Comparison of ENCODE assay signal across 10 mouse cellular contexts in genomic region chr14:25534396-25534769, GRCm38 (mm10).
DNase-seq lines count a peak whose midpoint lies in the region; ATAC-seq lines count a peak whose summit lies in the region.
"Had no signal": no experiment of that assay in that cellular context is flagged by ENCODE, and none has a peak within 500 bp of the region (broad histone marks: within the 10 kb centered on the region; RNA-seq: fewer than 3 reads in every experiment).

No protein-coding gene starts in this region.

- no peak overlapping the region for H3K9ac ChIP-seq in forebrain, embryonic 16.5 days (replicated peaks; ENCODE audit: low read depth, low read length)
- H3K9ac ChIP-seq in kidney, embryonic 16.5 days (replicated peaks; ENCODE audit: low read length): no peak overlapping the region
- no peak overlapping the region for H3K9ac ChIP-seq in limb, embryonic 12.5 days (replicated peaks)
- H3K9ac ChIP-seq in midbrain, embryonic 15.5 days: no peak overlapping the region
- H3K9ac ChIP-seq: forebrain, embryonic 13.5 days had no signal

- no peak overlapping the region for H3K4me3 ChIP-seq in forebrain, embryonic 10.5 days
- no peak overlapping the region for H3K4me3 ChIP-seq in forebrain, embryonic 16.5 days (replicated peaks; ENCODE audit: low read length)
- H3K4me3 ChIP-seq in kidney, embryonic 16.5 days (ENCODE audit: low read length): no peak overlapping the region
- H3K4me3 ChIP-seq in limb, embryonic 12.5 days (replicated peaks): no peak overlapping the region
- no peak overlapping the region for H3K4me3 ChIP-seq in midbrain, embryonic 15.5 days
- H3K4me3 ChIP-seq: forebrain, embryonic 13.5 days had no signal

- DNase-seq in forebrain, embryonic 10.5 days (ENCODE audit: extremely low spot score, low spot score): no peak
- DNase-seq in kidney, adult 9 months: no peak
- no peak for DNase-seq in urinary bladder, adult 2 months (ENCODE audit: low spot score)
- DNase-seq in adrenal gland, adult 2 months: no peak
- DNase-seq: spleen, adult 18-20 months had no signal

- peaks cover 80% of the 10 kb centered on the region for H3K36me3 ChIP-seq in forebrain, embryonic 10.5 days (replicated peaks)
- H3K36me3 ChIP-seq in forebrain, embryonic 16.5 days (ENCODE audit: control insufficient read depth, insufficient read depth): 0 out of 2 replicates have a peak, but pooled peaks cover 3% of the 10 kb centered on the region
- peaks cover 18% of the 10 kb centered on the region for H3K36me3 ChIP-seq in kidney, embryonic 16.5 days (ENCODE audit: insufficient read depth, low read length)
- H3K36me3 ChIP-seq in limb, embryonic 12.5 days: peaks cover 81% of the 10 kb centered on the region
- H3K36me3 ChIP-seq in midbrain, embryonic 15.5 days (replicated peaks): no peaks in the 10 kb centered on the region

- H3K27ac ChIP-seq in forebrain, embryonic 10.5 days: peak overlapping the region; percentile 58; the same call in 1 of the 2 replicates
- H3K27ac ChIP-seq in forebrain, embryonic 16.5 days (ENCODE audit: low read length): no peak overlapping the region
- peak overlapping the region; percentile 51; the same call in 1 of the 2 replicates for H3K27ac ChIP-seq in kidney, embryonic 16.5 days (ENCODE audit: low read length)
- H3K27ac ChIP-seq in limb, embryonic 12.5 days: peak overlapping the region; percentile 23; the same call in 1 of the 2 replicates
- 0 out of 2 replicates have a peak overlapping the region, but pooled peaks have one; percentile 13 for H3K27ac ChIP-seq in midbrain, embryonic 15.5 days
- H3K27ac ChIP-seq: forebrain, embryonic 13.5 days had no signal

- no peak for ATAC-seq in forebrain, embryonic 16.5 days
- no peak for ATAC-seq in kidney, embryonic 16.5 days (ENCODE audit: low FRiP score, low TSS enrichment)
- ATAC-seq in limb, embryonic 12.5 days (ENCODE audit: insufficient number of reproducible peaks, insufficient read depth, low FRiP score, low TSS enrichment, low read depth): no peak
- ATAC-seq in midbrain, embryonic 15.5 days (replicated peaks): no peak
- ATAC-seq: forebrain, embryonic 13.5 days had no signal

- H3K4me1 ChIP-seq in forebrain, embryonic 10.5 days: peaks cover 40% of the 10 kb centered on the region
- H3K4me1 ChIP-seq in forebrain, embryonic 16.5 days (replicated peaks; ENCODE audit: control insufficient read depth, insufficient read depth, low read length): no peaks in the 10 kb centered on the region
- H3K4me1 ChIP-seq in kidney, embryonic 16.5 days (ENCODE audit: insufficient read depth, low read length): peaks cover 38% of the 10 kb centered on the region
- peaks cover 16% of the 10 kb centered on the region for H3K4me1 ChIP-seq in limb, embryonic 12.5 days (replicated peaks)
- peaks cover 17% of the 10 kb centered on the region; the same call in 1 of the 2 replicates for H3K4me1 ChIP-seq in midbrain, embryonic 15.5 days

- no peaks in the 10 kb centered on the region for H3K27me3 ChIP-seq in forebrain, embryonic 10.5 days (ENCODE audit: poor library complexity, severe bottlenecking)
- H3K27me3 ChIP-seq in forebrain, embryonic 16.5 days (replicated peaks; ENCODE audit: control insufficient read depth, insufficient read depth, low read length): no peaks in the 10 kb centered on the region
- no peaks in the 10 kb centered on the region for H3K27me3 ChIP-seq in kidney, embryonic 16.5 days (ENCODE audit: insufficient read depth, low read length)
- no peaks in the 10 kb centered on the region for H3K27me3 ChIP-seq in limb, embryonic 12.5 days
- H3K27me3 ChIP-seq in midbrain, embryonic 15.5 days (replicated peaks): no peaks in the 10 kb centered on the region
- H3K27me3 ChIP-seq: forebrain, embryonic 13.5 days had no signal

- no peak overlapping the region for H3K4me2 ChIP-seq in forebrain, embryonic 16.5 days (ENCODE audit: low read length)
- no peak overlapping the region for H3K4me2 ChIP-seq in kidney, embryonic 16.5 days (replicated peaks; ENCODE audit: low read depth, low read length)
- H3K4me2 ChIP-seq in limb, embryonic 12.5 days: no peak overlapping the region
- no peak overlapping the region for H3K4me2 ChIP-seq in midbrain, embryonic 15.5 days
- H3K4me2 ChIP-seq: forebrain, embryonic 13.5 days had no signal

- no peaks in the 10 kb centered on the region for H3K9me3 ChIP-seq in forebrain, embryonic 10.5 days
- H3K9me3 ChIP-seq in forebrain, embryonic 16.5 days (ENCODE audit: control insufficient read depth, low read length): no peaks in the 10 kb centered on the region
- no peaks in the 10 kb centered on the region for H3K9me3 ChIP-seq in kidney, embryonic 16.5 days (ENCODE audit: low read length)
- no peaks in the 10 kb centered on the region for H3K9me3 ChIP-seq in limb, embryonic 12.5 days
- no peaks in the 10 kb centered on the region for H3K9me3 ChIP-seq in midbrain, embryonic 15.5 days
- H3K9me3 ChIP-seq: forebrain, embryonic 13.5 days had no signal
